Mouse (Mus musculus) embryonic facial prominence, embryonic 14.5 days (tissue): ENCODE measurements around the gene Dram1. TPM values are rescaled to one million over a fixed set of nuclear protein-coding genes. Genes with fewer than 3 reads are reported as not detected.

Experiments used
- ATAC-seq: fragments of 200-750 bp; cut with Nextera tagmentation; 2 replicates; pipeline ENCODE4 v1.8.0; 2017; ENCODE audit warnings: low read depth, moderate number of reproducible peaks, moderate TSS enrichment
- DNase-seq: peaks from one replicate; pipeline ENCODE4 v3.0.0-alpha.2; 2015; ENCODE audit warnings: low spot score
- H3K27ac ChIP-seq: fragments of 300-500 bp; sonication (generic); replicated peaks from 2 replicates; pipeline ENCODE4 v1.5.1; 2014; ENCODE audit warnings: low read depth, mild to moderate bottlenecking, low read length, moderate library complexity
- H3K27me3 ChIP-seq: fragments of 300-500 bp; sonication (generic); replicated peaks from 2 replicates; pipeline ENCODE4 v1.6.1; 2014; ENCODE audit warnings: low read length; ENCODE audit not compliant: control insufficient read depth, insufficient read depth
- H3K36me3 ChIP-seq: fragments of 300-500 bp; sonication (generic); 2 replicates; pipeline ENCODE4 v1.6.1; 2014; ENCODE audit warnings: low read length, mixed read lengths; ENCODE audit not compliant: control insufficient read depth, insufficient read depth
- H3K4me1 ChIP-seq: fragments of 300-500 bp; sonication (generic); 2 replicates; pipeline ENCODE4 v1.6.1; 2014; ENCODE audit warnings: antibody characterized with exemption, low read length; ENCODE audit not compliant: control insufficient read depth, insufficient read depth
- H3K4me2 ChIP-seq: fragments of 300-500 bp; sonication (generic); 2 replicates; pipeline ENCODE4 v1.6.1; 2014; ENCODE audit warnings: low read depth, mild to moderate bottlenecking, low read length, moderate library complexity, mixed read lengths
- H3K4me3 ChIP-seq: fragments of 300-500 bp; sonication (generic); 2 replicates; pipeline ENCODE4 v1.5.1; 2014; ENCODE audit warnings: low read depth, mild to moderate bottlenecking, low read length
- H3K9ac ChIP-seq: fragments of 300-500 bp; sonication (generic); 2 replicates; pipeline ENCODE4 v1.6.1; 2014; ENCODE audit warnings: low read depth, mild to moderate bottlenecking, low read length, moderate library complexity, mixed read lengths
- H3K9me3 ChIP-seq: fragments of 300-500 bp; sonication (generic); 2 replicates; pipeline ENCODE4 v1.6.1; 2016; ENCODE audit warnings: low read length; ENCODE audit not compliant: control insufficient read depth
- WGBS: fragments of 180-500 bp; shearing (Covaris S2); extraction: QIAGEN DNeasy Blood & Tissue Kit; methylation state at CpG from one replicate; pipeline ENCODE4 v1.1.7; 2014; 5-methylcytosine and 5-hydroxymethylcytosine counted together
- polyA plus RNA-seq: library from polyadenylated mRNA; unstranded; fragments of >200 nt; fragmentation: Nextera tagmentation; extraction: Ambion mirVana; gene quantifications from 2 replicates; pipeline ENCODE4 v1.2.1, GENCODE M21; 2014

Gene Dram1
- polyA plus RNA-seq, 1 experiment from 2014 or later = 5.7 TPM

DNA sequence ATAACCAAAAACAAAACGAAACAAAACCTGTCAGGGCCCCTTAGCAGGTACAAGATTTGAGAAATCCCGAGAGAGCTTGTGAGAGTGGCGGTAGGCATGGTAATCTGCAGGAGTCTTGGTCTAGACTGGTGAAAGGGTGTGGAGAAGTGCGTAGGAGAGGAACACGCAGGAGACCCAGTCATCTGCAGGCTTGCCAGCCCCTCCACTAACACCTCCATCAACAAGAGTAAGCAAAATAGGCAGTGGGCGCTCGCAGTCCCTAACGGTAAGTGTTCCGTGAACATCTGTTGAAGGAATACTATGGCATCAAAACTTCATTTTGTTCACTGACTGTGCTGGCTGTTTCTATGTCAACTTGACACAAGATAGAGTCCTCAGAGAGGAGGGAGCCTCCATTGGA, 12.6 kb upstream of the Dram1 start:
- Histone ChIP-seq H3K9ac (no peak overlapping the region), H3K4me1 (peaks cover 13% of the 10 kb centered on the region), H3K27me3 (no peaks in the 10 kb centered on the region), H3K36me3 (no peaks in the 10 kb centered on the region), H3K9me3 (no peaks in the 10 kb centered on the region), H3K4me2 (no peak overlapping the region), H3K27ac (no peak overlapping the region), H3K4me3 (no peak overlapping the region)
- DNase-seq (no peak), ATAC-seq (no peak)
- 94% methylated on average over 9 of the region's 9 CpGs for WGBS

- Histone ChIP-seq H3K4me2 (peak overlapping the region; percentile 26), H3K27me3 (no peaks in the 10 kb centered on the region), H3K4me3 (no peak overlapping the region), H3K27ac (no peak overlapping the region; the same call in 1 of the 2 replicates), H3K9ac (no peak overlapping the region; the same call in 1 of the 2 replicates), H3K4me1 (peaks cover 13% of the 10 kb centered on the region), H3K36me3 (no peaks in the 10 kb centered on the region), H3K9me3 (no peaks in the 10 kb centered on the region)
- WGBS = 26% methylated on average over 10 of the region's 10 CpGs
- ATAC-seq = no peak
- DNase-seq = peak; percentile 51
Observed at GRCm38 (mm10) chr10:88390096-88390790, 11.4 kb upstream of the Dram1 start.

GRCm38 (mm10) chr10:88389576-88389975, 10.7 kb upstream of the Dram1 start:
- Histone ChIP-seq H3K4me1 (peaks cover 13% of the 10 kb centered on the region), H3K36me3 (no peaks in the 10 kb centered on the region), H3K4me2 (no peak overlapping the region), H3K27me3 (no peaks in the 10 kb centered on the region), H3K9me3 (no peaks in the 10 kb centered on the region), H3K27ac (no peak overlapping the region), H3K9ac (no peak overlapping the region), H3K4me3 (no peak overlapping the region)
- WGBS = 51% methylated on average over 4 of the region's 4 CpGs
- ATAC-seq (0 out of 2 replicates have a peak, but pooled peaks have one; percentile 45), DNase-seq (no peak)

GRCm38 (mm10) chr10:88386251-88386650, 7.4 kb upstream of the Dram1 start:
- H3K4me2 ChIP-seq = no peak overlapping the region
- ATAC-seq = no peak
- no peaks in the 10 kb centered on the region for H3K9me3 ChIP-seq
- 62% methylated on average over 6 of the region's 6 CpGs for WGBS
- peaks cover 13% of the 10 kb centered on the region for H3K4me1 ChIP-seq
- no peak for DNase-seq
- no peaks in the 10 kb centered on the region for H3K36me3 ChIP-seq
- no peak overlapping the region for H3K4me3 ChIP-seq
- no peaks in the 10 kb centered on the region for H3K27me3 ChIP-seq
- no peak overlapping the region for H3K9ac ChIP-seq
- H3K27ac ChIP-seq = no peak overlapping the region

- Histone ChIP-seq H3K36me3 (no peaks in the 10 kb centered on the region), H3K9ac (no peak overlapping the region), H3K27ac (no peak overlapping the region), H3K9me3 (no peaks in the 10 kb centered on the region), H3K4me1 (peaks cover 12% of the 10 kb centered on the region), H3K4me2 (no peak overlapping the region), H3K4me3 (no peak overlapping the region), H3K27me3 (no peaks in the 10 kb centered on the region)
- WGBS = 81% methylated on average over 6 of the region's 6 CpGs
- DNase-seq (no peak), ATAC-seq (no peak)
Observed at GRCm38 (mm10) chr10:88385758-88386157, 6.9 kb upstream of the Dram1 start.

DNA sequence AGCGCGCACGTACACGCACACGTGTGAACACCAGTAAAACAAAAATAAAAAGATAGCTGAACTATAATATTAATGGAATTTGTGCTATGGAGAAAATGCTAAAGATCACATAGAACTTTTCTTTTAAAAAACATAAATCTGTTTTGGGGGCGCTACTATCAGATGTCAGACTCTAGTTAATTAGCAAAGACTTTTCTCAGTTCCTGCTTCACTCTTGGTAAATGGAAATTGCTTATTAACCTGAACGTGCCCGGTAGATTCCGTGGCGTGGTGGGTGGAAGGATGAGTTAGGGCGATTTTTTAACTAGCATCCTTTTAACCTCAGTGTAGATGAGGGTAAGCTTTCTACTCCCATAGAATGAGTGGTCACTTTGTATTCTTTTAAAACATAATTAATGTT, 6.4 kb upstream of the Dram1 start:
- Histone ChIP-seq H3K9me3 (no peaks in the 10 kb centered on the region), H3K36me3 (no peaks in the 10 kb centered on the region), H3K4me3 (no peak overlapping the region), H3K4me2 (no peak overlapping the region), H3K4me1 (peaks cover 9% of the 10 kb centered on the region), H3K27me3 (no peaks in the 10 kb centered on the region), H3K27ac (no peak overlapping the region), H3K9ac (no peak overlapping the region)
- WGBS = 89% methylated on average over 11 of the region's 11 CpGs
- no peak for ATAC-seq
- DNase-seq = no peak

DNA sequence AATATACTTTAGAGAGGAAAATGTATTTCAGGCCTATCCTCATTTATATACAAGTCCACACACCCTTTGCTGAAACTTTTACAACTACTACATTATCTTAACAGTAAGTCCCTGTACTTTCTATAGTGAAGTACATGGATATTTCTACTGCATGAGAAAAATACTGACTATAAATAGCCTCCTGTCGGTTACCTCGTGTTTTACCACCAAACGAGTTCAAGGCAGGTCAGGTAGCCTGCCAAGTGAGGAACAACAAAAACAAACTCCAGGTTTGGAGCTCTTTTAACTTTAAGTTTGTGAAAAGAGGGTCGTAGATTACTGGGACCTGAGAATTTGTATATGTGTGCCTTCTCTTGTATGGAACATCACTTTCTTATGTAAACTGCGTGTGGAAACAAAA, 5.2 kb upstream of the Dram1 start:
- Histone ChIP-seq H3K9ac (no peak overlapping the region), H3K27me3 (no peaks in the 10 kb centered on the region), H3K9me3 (no peaks in the 10 kb centered on the region), H3K4me3 (no peak overlapping the region), H3K4me1 (peaks cover 7% of the 10 kb centered on the region), H3K27ac (no peak overlapping the region), H3K4me2 (no peak overlapping the region), H3K36me3 (no peaks in the 10 kb centered on the region)
- no peak for ATAC-seq
- WGBS = 55% methylated on average over 5 of the region's 5 CpGs
- DNase-seq = no peak

GRCm38 (mm10) chr10:88383479-88383878, 4.6 kb upstream of the Dram1 start:
- H3K27ac ChIP-seq = no peak overlapping the region
- no peaks in the 10 kb centered on the region for H3K9me3 ChIP-seq
- 59% methylated on average over 4 of the region's 4 CpGs for WGBS
- H3K4me3 ChIP-seq = no peak overlapping the region
- no peaks in the 10 kb centered on the region for H3K27me3 ChIP-seq
- H3K4me1 ChIP-seq = peaks cover 7% of the 10 kb centered on the region
- no peak overlapping the region for H3K4me2 ChIP-seq
- DNase-seq (no peak), ATAC-seq (no peak)
- H3K36me3 ChIP-seq = no peaks in the 10 kb centered on the region
- H3K9ac ChIP-seq = 0 out of 2 replicates have a peak overlapping the region, but pooled peaks have one; percentile 19

DNA sequence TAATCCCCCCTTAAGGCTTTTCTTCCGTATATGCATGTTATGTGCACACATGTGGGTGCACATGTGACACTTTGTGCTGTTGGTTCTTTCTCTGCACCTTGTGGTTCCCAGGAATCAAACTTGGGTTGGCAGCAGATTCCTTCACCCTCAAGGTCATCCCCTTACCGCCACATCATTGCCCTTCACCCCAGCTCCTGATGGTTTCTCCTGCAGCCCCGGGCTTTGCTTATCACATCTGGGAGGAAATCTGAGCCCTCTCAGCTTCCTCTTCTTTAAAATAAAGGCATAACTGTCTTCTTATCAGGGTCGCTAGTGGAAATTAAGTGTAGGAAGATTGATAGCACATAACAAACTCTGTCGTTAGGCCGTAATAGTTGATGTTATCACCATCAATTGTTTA, 3.1 kb upstream of the Dram1 start:
- Histone ChIP-seq H3K9ac (no peak overlapping the region), H3K4me3 (no peak overlapping the region), H3K4me2 (no peak overlapping the region), H3K9me3 (no peaks in the 10 kb centered on the region), H3K4me1 (peaks cover 7% of the 10 kb centered on the region), H3K36me3 (no peaks in the 10 kb centered on the region), H3K27me3 (no peaks in the 10 kb centered on the region), H3K27ac (no peak overlapping the region)
- ATAC-seq = no peak
- 69% methylated on average over 6 of the region's 6 CpGs for WGBS
- DNase-seq = no peak
